Mouse (Mus musculus) thymus, adult 2 months (tissue): Measurements from ENCODE around the gene Eaf1.

Experiments used
- CTCF ChIP-seq: fragments of 200-500 bp; IDR thresholded peaks from 2 replicates; pipeline ENCODE4 v1.5.1; 2012; ENCODE audit warnings: mild to moderate bottlenecking, control low read depth, low read length, moderate library complexity, borderline replicate concordance; ENCODE audit not compliant: control insufficient read depth, poor library complexity, insufficient read depth; ENCODE audit errors: extremely low read depth
- POLR2A ChIP-seq: fragments of 200-500 bp; IDR thresholded peaks from 2 replicates; pipeline ENCODE4 v1.6.1; 2012; ENCODE audit warnings: mild to moderate bottlenecking, low read length, control low read depth, moderate library complexity; ENCODE audit not compliant: control insufficient read depth, poor library complexity, insufficient read depth; ENCODE audit errors: extremely low read depth

DNA sequence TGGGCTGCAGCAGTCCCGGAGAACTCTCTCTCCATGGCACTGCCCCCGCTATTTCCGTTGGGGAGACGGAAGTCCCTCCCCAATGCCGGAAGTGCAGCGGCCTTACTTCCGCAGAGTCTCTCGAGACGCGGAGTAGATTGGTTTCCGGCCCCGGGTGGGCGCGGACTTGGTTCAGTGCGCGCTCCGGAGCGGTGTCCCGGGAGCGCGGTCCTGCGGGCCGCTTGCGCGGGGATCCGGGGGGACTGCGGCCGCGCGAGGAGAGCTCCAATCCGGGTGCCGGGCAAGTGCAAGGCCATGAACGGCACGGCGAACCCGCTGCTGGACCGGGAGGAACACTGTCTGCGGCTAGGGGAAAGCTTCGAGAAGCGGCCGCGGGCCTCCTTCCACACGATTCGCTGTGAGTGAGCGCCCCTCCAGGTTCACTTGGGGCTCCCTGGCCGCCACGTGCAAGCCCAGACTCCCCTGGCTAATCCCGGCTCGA, 816 bp downstream of the Eaf1 start, which contains the start of gene Mettl6:
- TF ChIP-seq CTCF (peak; percentile 42; the same call in 1 of the 2 replicates), POLR2A (peak; percentile 97)
